Mouse (Mus musculus): Measurements from ENCODE around the gene Klf7. TPM values are rescaled to one million over a fixed set of nuclear protein-coding genes. Genes with fewer than 3 reads are reported as not detected.

The Klf7 gene
- polyA plus RNA-seq, 1 experiment from 2014 or later, result 35.5 TPM

GRCm38 (mm10) chr1:64018466-64019077 lies 103.5 kb downstream of the Klf7 start:
- H3K9ac ChIP-seq (ENCODE audit: low read length), result no peak overlapping the region
- no peak overlapping the region for H3K4me3 ChIP-seq (ENCODE audit: low read depth, low read length)
- DNase-seq (ENCODE audit: low spot score), result no peak
- H3K9me3 ChIP-seq (ENCODE audit: control insufficient read depth, low read length), result no peaks in the 10 kb centered on the region
- H3K27me3 ChIP-seq (ENCODE audit: control insufficient read depth, insufficient read depth, low read length), result no peaks in the 10 kb centered on the region
- peaks cover 5% of the 10 kb centered on the region; the same call in 1 of the 2 replicates for H3K4me1 ChIP-seq (ENCODE audit: control insufficient read depth, insufficient read depth, low read length)
- H3K4me2 ChIP-seq (ENCODE audit: low read depth), result no peak overlapping the region
- no peak for ATAC-seq (ENCODE audit: insufficient read depth, low FRiP score, low TSS enrichment)
- 55% methylated on average over 16 of the region's 16 CpGs for WGBS
- H3K27ac ChIP-seq (ENCODE audit: low read depth, low read length), result no peak overlapping the region
- no peaks in the 10 kb centered on the region for H3K36me3 ChIP-seq (ENCODE audit: control insufficient read depth, insufficient read depth, low read length)

- no peaks in the 10 kb centered on the region for H3K27me3 ChIP-seq (ENCODE audit: control insufficient read depth, insufficient read depth, low read length)
- no peak overlapping the region for H3K4me2 ChIP-seq (ENCODE audit: low read depth)
- ATAC-seq (ENCODE audit: insufficient read depth, low FRiP score, low TSS enrichment) (no peak), DNase-seq (ENCODE audit: low spot score) (no peak)
- no peak overlapping the region for H3K9ac ChIP-seq (ENCODE audit: low read length)
- no peaks in the 10 kb centered on the region for H3K9me3 ChIP-seq (ENCODE audit: control insufficient read depth, low read length)
- 90% methylated on average over 1 of the region's 1 CpGs for WGBS
- no peak overlapping the region for H3K27ac ChIP-seq (ENCODE audit: low read depth, low read length)
- no peaks in the 10 kb centered on the region for H3K36me3 ChIP-seq (ENCODE audit: control insufficient read depth, insufficient read depth, low read length)
- H3K4me3 ChIP-seq (ENCODE audit: low read depth, low read length), result no peak overlapping the region
- H3K4me1 ChIP-seq (ENCODE audit: control insufficient read depth, insufficient read depth, low read length), result no peaks in the 10 kb centered on the region
Observed at GRCm38 (mm10) chr1:64014091-64014490, 108.0 kb downstream of the Klf7 start.

GRCm38 (mm10) chr1:64008994-64009393 lies 113.1 kb downstream of the Klf7 start:
- Histone ChIP-seq H3K4me3 (ENCODE audit: low read depth, low read length) (no peak overlapping the region), H3K9me3 (ENCODE audit: control insufficient read depth, low read length) (no peaks in the 10 kb centered on the region), H3K9ac (ENCODE audit: low read length) (no peak overlapping the region), H3K27ac (ENCODE audit: low read depth, low read length) (no peak overlapping the region), H3K36me3 (ENCODE audit: control insufficient read depth, insufficient read depth, low read length) (no peaks in the 10 kb centered on the region), H3K4me1 (ENCODE audit: control insufficient read depth, insufficient read depth, low read length) (no peaks in the 10 kb centered on the region), H3K27me3 (ENCODE audit: control insufficient read depth, insufficient read depth, low read length) (no peaks in the 10 kb centered on the region), H3K4me2 (ENCODE audit: low read depth) (no peak overlapping the region)
- 39% methylated on average over 2 of the region's 2 CpGs for WGBS
- DNase-seq (ENCODE audit: low spot score) (no peak), ATAC-seq (ENCODE audit: insufficient read depth, low FRiP score, low TSS enrichment) (no peak)

DNA sequence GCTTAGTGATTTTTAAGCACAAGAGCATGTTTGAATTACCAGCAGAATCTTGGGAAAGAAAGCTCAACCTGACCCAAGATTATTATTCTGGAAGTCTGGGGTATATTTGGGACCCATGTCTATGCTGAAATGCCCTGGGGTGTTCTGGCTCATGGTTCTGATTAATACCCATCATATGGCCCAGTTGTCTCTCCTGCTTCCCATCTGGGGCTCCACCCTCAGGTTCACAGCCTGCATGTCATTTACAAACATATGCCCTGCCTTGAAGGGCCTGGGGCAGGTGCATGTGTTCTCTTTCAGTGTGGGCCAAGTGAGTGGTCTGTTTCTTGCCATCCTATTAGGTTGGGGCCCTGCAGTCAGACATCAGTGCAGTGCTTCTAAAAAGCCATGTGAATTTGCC lies 114.1 kb downstream of the Klf7 start:
- no peaks in the 10 kb centered on the region for H3K36me3 ChIP-seq (ENCODE audit: control insufficient read depth, insufficient read depth, low read length)
- H3K27me3 ChIP-seq (ENCODE audit: control insufficient read depth, insufficient read depth, low read length), result no peaks in the 10 kb centered on the region
- H3K9me3 ChIP-seq (ENCODE audit: control insufficient read depth, low read length), result no peaks in the 10 kb centered on the region
- no peak overlapping the region for H3K27ac ChIP-seq (ENCODE audit: low read depth, low read length)
- H3K4me3 ChIP-seq (ENCODE audit: low read depth, low read length), result no peak overlapping the region
- ATAC-seq (ENCODE audit: insufficient read depth, low FRiP score, low TSS enrichment), result no peak
- H3K4me2 ChIP-seq (ENCODE audit: low read depth), result no peak overlapping the region
- H3K4me1 ChIP-seq (ENCODE audit: control insufficient read depth, insufficient read depth, low read length), result no peaks in the 10 kb centered on the region
- no peak overlapping the region for H3K9ac ChIP-seq (ENCODE audit: low read length)
- no peak for DNase-seq (ENCODE audit: low spot score)

- Histone ChIP-seq H3K27ac (ENCODE audit: low read depth, low read length) (no peak overlapping the region), H3K4me2 (ENCODE audit: low read depth) (no peak overlapping the region), H3K9ac (ENCODE audit: low read length) (no peak overlapping the region), H3K4me3 (ENCODE audit: low read depth, low read length) (no peak overlapping the region), H3K27me3 (ENCODE audit: control insufficient read depth, insufficient read depth, low read length) (no peaks in the 10 kb centered on the region), H3K9me3 (ENCODE audit: control insufficient read depth, low read length) (no peaks in the 10 kb centered on the region), H3K36me3 (ENCODE audit: control insufficient read depth, insufficient read depth, low read length) (no peaks in the 10 kb centered on the region), H3K4me1 (ENCODE audit: control insufficient read depth, insufficient read depth, low read length) (no peaks in the 10 kb centered on the region)
- ATAC-seq (ENCODE audit: insufficient read depth, low FRiP score, low TSS enrichment) (no peak), DNase-seq (ENCODE audit: low spot score) (no peak)
- 84% methylated on average over 2 of the region's 2 CpGs for WGBS
Observed at GRCm38 (mm10) chr1:64005194-64005593, 116.9 kb downstream of the Klf7 start.

DNA sequence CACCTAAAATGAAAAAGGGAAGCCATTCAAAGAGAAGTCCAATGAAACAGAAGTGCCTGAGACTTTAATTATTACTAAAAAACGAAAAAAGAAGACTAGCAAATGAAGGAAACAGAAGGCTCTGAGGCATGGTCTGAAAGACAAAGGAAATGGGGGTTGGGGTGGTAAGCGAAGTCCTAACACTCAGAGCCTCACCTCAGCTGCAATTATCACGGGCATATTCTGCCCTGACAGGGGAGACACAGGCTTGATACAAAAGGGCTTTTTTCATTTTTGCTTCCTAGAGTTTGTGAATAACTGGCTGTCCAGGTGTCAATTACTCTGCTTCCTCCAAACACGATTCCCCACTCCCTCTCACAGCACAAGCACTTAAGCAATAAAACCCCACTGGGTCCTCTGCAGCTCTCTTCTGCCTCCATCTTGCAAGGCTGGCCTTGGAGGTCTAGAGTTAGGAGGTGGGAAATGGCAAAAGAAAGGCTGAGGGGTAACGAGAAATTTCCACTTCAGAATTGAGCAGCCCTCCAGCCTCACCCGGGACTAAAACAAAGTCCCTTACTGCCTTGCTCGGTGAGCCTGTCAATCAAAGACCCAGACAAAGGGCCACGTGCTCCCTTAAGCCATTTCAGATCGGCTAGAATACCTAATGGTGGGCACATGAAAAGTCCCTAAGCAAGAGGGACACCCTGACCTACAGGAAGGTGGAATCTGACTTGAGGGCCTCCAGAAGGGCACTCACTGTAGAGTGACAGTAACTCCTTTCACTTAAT lies 118.4 kb downstream of the Klf7 start:
- no peak overlapping the region for H3K4me3 ChIP-seq (ENCODE audit: low read depth, low read length)
- H3K9ac ChIP-seq (ENCODE audit: low read length), result no peak overlapping the region
- no peaks in the 10 kb centered on the region for H3K9me3 ChIP-seq (ENCODE audit: control insufficient read depth, low read length)
- WGBS, result 43% methylated on average over 9 of the region's 9 CpGs
- no peak overlapping the region for H3K27ac ChIP-seq (ENCODE audit: low read depth, low read length)
- no peak for DNase-seq (ENCODE audit: low spot score)
- no peaks in the 10 kb centered on the region for H3K36me3 ChIP-seq (ENCODE audit: control insufficient read depth, insufficient read depth, low read length)
- no peaks in the 10 kb centered on the region for H3K27me3 ChIP-seq (ENCODE audit: control insufficient read depth, insufficient read depth, low read length)
- H3K4me1 ChIP-seq (ENCODE audit: control insufficient read depth, insufficient read depth, low read length), result no peaks in the 10 kb centered on the region
- ATAC-seq (ENCODE audit: insufficient read depth, low FRiP score, low TSS enrichment), result no peak
- H3K4me2 ChIP-seq (ENCODE audit: low read depth), result no peak overlapping the region

- no peak for DNase-seq (ENCODE audit: low spot score)
- Histone ChIP-seq H3K9ac (ENCODE audit: low read length) (no peak overlapping the region), H3K27me3 (ENCODE audit: control insufficient read depth, insufficient read depth, low read length) (no peaks in the 10 kb centered on the region), H3K27ac (ENCODE audit: low read depth, low read length) (no peak overlapping the region), H3K9me3 (ENCODE audit: control insufficient read depth, low read length) (no peaks in the 10 kb centered on the region), H3K36me3 (ENCODE audit: control insufficient read depth, insufficient read depth, low read length) (no peaks in the 10 kb centered on the region), H3K4me3 (ENCODE audit: low read depth, low read length) (no peak overlapping the region), H3K4me1 (ENCODE audit: control insufficient read depth, insufficient read depth, low read length) (no peaks in the 10 kb centered on the region), H3K4me2 (ENCODE audit: low read depth) (no peak overlapping the region)
- WGBS, result 94% methylated on average over 6 of the region's 6 CpGs
- ATAC-seq (ENCODE audit: insufficient read depth, low FRiP score, low TSS enrichment), result no peak
Observed at GRCm38 (mm10) chr1:64002036-64002435, 120.0 kb downstream of the Klf7 start.

DNA sequence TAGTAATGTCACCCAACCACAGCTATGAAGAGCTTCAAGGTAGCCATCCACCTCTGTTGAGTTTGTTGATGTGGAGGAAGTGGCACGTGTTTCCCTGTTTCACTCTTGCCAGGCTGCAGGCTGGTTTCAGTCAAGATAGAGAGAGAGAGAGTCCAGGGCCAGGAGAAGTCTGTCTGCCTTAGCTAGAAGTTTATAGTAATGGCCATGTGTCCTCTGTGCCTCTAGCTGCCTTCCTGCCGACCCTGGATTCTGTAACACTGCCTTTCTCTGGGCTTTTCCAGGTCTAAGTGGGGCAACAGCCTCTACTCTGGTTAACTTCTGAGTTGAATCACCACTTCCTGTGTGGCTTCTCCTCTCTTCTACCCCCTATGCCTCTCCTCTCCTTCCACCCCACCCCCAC lies 121.5 kb downstream of the Klf7 start:
- Histone ChIP-seq H3K9me3 (ENCODE audit: control insufficient read depth, low read length) (no peaks in the 10 kb centered on the region), H3K4me1 (ENCODE audit: control insufficient read depth, insufficient read depth, low read length) (no peaks in the 10 kb centered on the region), H3K27me3 (ENCODE audit: control insufficient read depth, insufficient read depth, low read length) (no peaks in the 10 kb centered on the region), H3K36me3 (ENCODE audit: control insufficient read depth, insufficient read depth, low read length) (no peaks in the 10 kb centered on the region), H3K27ac (ENCODE audit: low read depth, low read length) (no peak overlapping the region), H3K4me2 (ENCODE audit: low read depth) (no peak overlapping the region), H3K4me3 (ENCODE audit: low read depth, low read length) (no peak overlapping the region), H3K9ac (ENCODE audit: low read length) (no peak overlapping the region)
- ATAC-seq (ENCODE audit: insufficient read depth, low FRiP score, low TSS enrichment), result no peak
- WGBS, result 90% methylated on average over 2 of the region's 2 CpGs
- no peak for DNase-seq (ENCODE audit: low spot score)

- WGBS, result 91% methylated on average over 8 of the region's 8 CpGs
- Histone ChIP-seq H3K9me3 (ENCODE audit: control insufficient read depth, low read length) (no peaks in the 10 kb centered on the region), H3K9ac (ENCODE audit: low read length) (no peak overlapping the region), H3K27me3 (ENCODE audit: control insufficient read depth, insufficient read depth, low read length) (no peaks in the 10 kb centered on the region), H3K36me3 (ENCODE audit: control insufficient read depth, insufficient read depth, low read length) (no peaks in the 10 kb centered on the region), H3K27ac (ENCODE audit: low read depth, low read length) (no peak overlapping the region), H3K4me3 (ENCODE audit: low read depth, low read length) (no peak overlapping the region), H3K4me2 (ENCODE audit: low read depth) (no peak overlapping the region), H3K4me1 (ENCODE audit: control insufficient read depth, insufficient read depth, low read length) (peaks cover 6% of the 10 kb centered on the region; the same call in 1 of the 2 replicates)
- ATAC-seq (ENCODE audit: insufficient read depth, low FRiP score, low TSS enrichment) (no peak), DNase-seq (ENCODE audit: low spot score) (no peak)
Observed at GRCm38 (mm10) chr1:63999481-63999880, 122.6 kb downstream of the Klf7 start.

All from neural tube, embryonic 11.5 days (tissue).